Mouse (Mus musculus) hindbrain, postnatal 0 days (tissue): ENCODE data around the gene Hs6st3. TPM values are rescaled to one million over a fixed set of nuclear protein-coding genes. Genes with fewer than 3 reads are reported as not detected.
A peak's percentile ranks its signal among the peaks of the same experiment; 100 is the strongest.

Source experiments
- ATAC-seq: fragments of 200-750 bp; cut with Nextera tagmentation; 2 replicates; pipeline ENCODE4 v1.8.0; 2017; ENCODE audit warnings: mild to moderate bottlenecking, moderate TSS enrichment, moderate library complexity
- DNase-seq: peaks from one replicate; pipeline ENCODE4 v3.0.0-alpha.2; 2015; ENCODE audit warnings: low spot score
- H3K27ac ChIP-seq: fragments of 300-500 bp; sonication (generic); 2 replicates; pipeline ENCODE4 v1.5.1; 2014; ENCODE audit warnings: mild to moderate bottlenecking
- H3K27me3 ChIP-seq: fragments of 300-500 bp; sonication (generic); 2 replicates; pipeline ENCODE4 v1.6.1; 2014; ENCODE audit warnings: low read length, mixed read lengths; ENCODE audit not compliant: insufficient read depth
- H3K36me3 ChIP-seq: fragments of 300-500 bp; sonication (generic); 2 replicates; pipeline ENCODE4 v1.6.1; 2014; ENCODE audit warnings: low read length, mixed read lengths; ENCODE audit not compliant: insufficient read depth
- H3K4me1 ChIP-seq: fragments of 300-500 bp; sonication (generic); 2 replicates; pipeline ENCODE4 v1.6.1; 2014; ENCODE audit warnings: antibody characterized with exemption, low read length, mixed read lengths; ENCODE audit not compliant: insufficient read depth
- H3K4me2 ChIP-seq: fragments of 300-500 bp; sonication (generic); 2 replicates; pipeline ENCODE4 v1.6.1; 2014; ENCODE audit warnings: low read depth, mild to moderate bottlenecking, low read length, moderate library complexity, mixed read lengths
- H3K4me3 ChIP-seq: fragments of 300-500 bp; sonication (generic); 2 replicates; pipeline ENCODE4 v1.5.1; 2014; ENCODE audit warnings: low read length
- H3K9ac ChIP-seq: fragments of 300-500 bp; sonication (generic); replicated peaks from 2 replicates; pipeline ENCODE4 v1.6.1; 2014; ENCODE audit warnings: mild to moderate bottlenecking, low read length, moderate library complexity, mixed read lengths
- H3K9me3 ChIP-seq: fragments of 300-500 bp; sonication (generic); 2 replicates; pipeline ENCODE4 v1.6.1; 2016; ENCODE audit warnings: low read length, mixed read lengths
- CTCF ChIP-seq: IDR thresholded peaks from 2 replicates; pipeline ENCODE4 v1.5.1; 2016; ENCODE audit warnings: antibody characterized with exemption, control low read depth, low read depth
- WGBS: fragments of 180-500 bp; shearing (Covaris S2); extraction: QIAGEN DNeasy Blood & Tissue Kit; methylation state at CpG from one replicate; pipeline ENCODE4 v1.1.7; 2014; 5-methylcytosine and 5-hydroxymethylcytosine counted together
- polyA plus RNA-seq: library from polyadenylated mRNA; unstranded; fragments of >200 nt; fragmentation: Nextera tagmentation; extraction: Ambion mirVana; gene quantifications from 2 replicates; pipeline ENCODE4 v1.2.1, GENCODE M21; 2015
- total RNA-seq: library from RNA; depleted of rRNA; stranded (reverse); fragments of >200 nt; gene quantifications from 2 replicates; pipeline ENCODE4 v1.2.3, GENCODE M21; 2014; rRNA removed

The Hs6st3 gene
- total RNA-seq (36.6 and 38.6 TPM in 2 replicates), polyA plus RNA-seq (2.8 TPM in 2 replicates)

GRCm38 (mm10) chr14:119137906-119138785 is at the start of gene Hs6st3:
Gene Hs6st3 (plus strand): TSS chr14:119138341.
- Histone ChIP-seq H3K27me3 (peaks cover 4% of the 10 kb centered on the region), H3K27ac (peak within 1 kb of the TSS; percentile 36; the same call in 1 of the 2 replicates), H3K4me1 (no peaks in the 10 kb centered on the region), H3K9me3 (no peaks in the 10 kb centered on the region), H3K4me2 (peak within 1 kb of the TSS; percentile 90), H3K4me3 (peak within 1 kb of the TSS; percentile 75), H3K36me3 (no peaks in the 10 kb centered on the region), H3K9ac (peak within 1 kb of the TSS; percentile 69)
- DNase-seq (peak; percentile 45), ATAC-seq (peak; percentile 59)
- no peak for TF ChIP-seq CTCF
- WGBS, result under 1% methylated on average over 90 of the region's 100 CpGs

- Histone ChIP-seq H3K4me3 (peak within 1 kb of the TSS; percentile 77), H3K4me1 (0 out of 2 replicates have a peak, but pooled peaks cover 3% of the 10 kb centered on the region), H3K27ac (peak within 1 kb of the TSS; percentile 91), H3K36me3 (no peaks in the 10 kb centered on the region), H3K4me2 (peak within 1 kb of the TSS; percentile 87), H3K9me3 (no peaks in the 10 kb centered on the region), H3K27me3 (no peaks in the 10 kb centered on the region), H3K9ac (peak within 1 kb of the TSS; percentile 87)
- ATAC-seq (peak; percentile 97), DNase-seq (peak; percentile 95)
- WGBS, result under 1% methylated on average over 67 of the region's 72 CpGs
- peak; percentile 76 for TF ChIP-seq CTCF
These were observed 39.1 kb upstream of the Hs6st3 start, which contains the start of gene Uggt2 for GRCm38 (mm10) chr14:119098851-119099569. Gene Uggt2 (minus strand): TSS chr14:119099430.

- Histone ChIP-seq H3K4me1 (0 out of 2 replicates have a peak, but pooled peaks cover 3% of the 10 kb centered on the region), H3K9ac (peak overlapping the region; percentile 87), H3K27me3 (no peaks in the 10 kb centered on the region), H3K4me3 (peak overlapping the region; percentile 77), H3K4me2 (peak overlapping the region; percentile 87), H3K36me3 (no peaks in the 10 kb centered on the region), H3K27ac (peak overlapping the region; percentile 91), H3K9me3 (no peaks in the 10 kb centered on the region)
- TF ChIP-seq CTCF, result no peak
- peak; percentile 88 for ATAC-seq
- 0% methylated on average over 13 of the region's 13 CpGs for WGBS
- DNase-seq, result no peak
These were observed 38.6 kb upstream of the Hs6st3 start for GRCm38 (mm10) chr14:119099570-119099891.

- no peak overlapping the region for H3K9ac ChIP-seq
- no peaks in the 10 kb centered on the region for H3K36me3 ChIP-seq
- no peak for TF ChIP-seq CTCF
- H3K4me1 ChIP-seq, result no peaks in the 10 kb centered on the region
- DNase-seq (peak; percentile 65), ATAC-seq (0 out of 2 replicates have a peak, but pooled peaks have one; percentile 27)
- no peaks in the 10 kb centered on the region for H3K27me3 ChIP-seq
- no peak overlapping the region for H3K27ac ChIP-seq
- no peak overlapping the region for H3K4me2 ChIP-seq
- H3K4me3 ChIP-seq, result no peak overlapping the region
- WGBS, result 55% methylated on average over 8 of the region's 8 CpGs
- no peaks in the 10 kb centered on the region for H3K9me3 ChIP-seq
These were observed 30.6 kb upstream of the Hs6st3 start for GRCm38 (mm10) chr14:119107591-119107990.

- Histone ChIP-seq H3K9ac (no peak overlapping the region), H3K4me1 (no peaks in the 10 kb centered on the region), H3K27me3 (no peaks in the 10 kb centered on the region), H3K4me3 (no peak overlapping the region), H3K36me3 (no peaks in the 10 kb centered on the region), H3K9me3 (no peaks in the 10 kb centered on the region), H3K27ac (no peak overlapping the region), H3K4me2 (no peak overlapping the region)
- no peak for TF ChIP-seq CTCF
- WGBS, result 59% methylated on average over 7 of the region's 7 CpGs
- DNase-seq (peak; percentile 27), ATAC-seq (no peak)
These were observed 29.3 kb upstream of the Hs6st3 start for GRCm38 (mm10) chr14:119108776-119109301.

- DNase-seq, result peak; percentile 53
- no peak overlapping the region for H3K27ac ChIP-seq
- H3K36me3 ChIP-seq, result no peaks in the 10 kb centered on the region
- ATAC-seq, result peak; percentile 43
- no peaks in the 10 kb centered on the region for H3K27me3 ChIP-seq
- no peaks in the 10 kb centered on the region for H3K4me1 ChIP-seq
- peak; percentile 58 for TF ChIP-seq CTCF
- no peaks in the 10 kb centered on the region for H3K9me3 ChIP-seq
- H3K9ac ChIP-seq, result no peak overlapping the region
- WGBS, result 51% methylated on average over 3 of the region's 3 CpGs
- no peak overlapping the region for H3K4me2 ChIP-seq
- H3K4me3 ChIP-seq, result no peak overlapping the region
These were observed 28.3 kb upstream of the Hs6st3 start for GRCm38 (mm10) chr14:119109776-119110218.
